Mouse (Mus musculus): Measurements from ENCODE around the gene Sstr2.

DNA sequence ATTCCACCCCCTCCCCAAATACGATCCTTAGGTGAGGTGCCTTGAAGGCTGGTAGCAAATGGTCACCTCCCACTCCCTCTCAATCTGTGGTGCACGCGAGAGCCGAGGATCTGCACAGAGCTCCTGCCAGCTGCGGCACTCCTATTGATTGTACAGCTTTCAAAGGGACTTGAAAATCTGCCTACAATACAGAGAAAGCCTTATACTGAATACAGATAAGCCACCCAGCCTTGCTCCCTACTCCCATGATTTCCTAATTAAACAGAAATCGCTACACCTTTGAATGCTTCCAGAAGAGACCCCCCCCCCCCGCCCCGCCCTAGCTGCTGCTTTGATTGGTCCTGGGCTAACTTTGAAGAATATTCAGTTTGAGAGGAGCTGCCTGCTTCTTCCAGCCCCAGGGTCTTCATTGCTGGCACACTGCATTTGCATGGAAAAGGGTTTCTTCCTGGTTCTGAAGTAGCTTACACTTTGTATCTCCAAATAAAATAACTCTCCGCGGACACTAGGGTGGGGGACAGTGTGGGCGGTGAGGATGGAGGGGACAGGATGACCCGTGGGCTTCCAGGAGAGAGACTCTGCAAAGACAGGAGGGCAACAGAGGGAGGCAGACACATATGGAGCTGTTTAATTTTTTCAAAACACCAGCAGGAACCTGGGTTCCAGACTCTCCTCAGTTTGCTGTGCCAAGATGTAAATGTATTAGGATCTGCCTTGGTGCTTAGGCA, 17.4 kb upstream of the Sstr2 start:
- no peak for TF ChIP-seq CTCF (IDR thresholded peaks at IDR 0.05 in 2 of 3, conservative IDR thresholded peaks at IDR 0.05 in 1 of 3; ENCODE audit: control insufficient read depth in 1 of 3, insufficient read depth in 1 of 3, low read depth in 2 of 3, low read length in 3 of 3, poor library complexity in 1 of 3, severe bottlenecking in 1 of 3)
- no peak for TF ChIP-seq MYC (IDR thresholded peaks at IDR 0.05; ENCODE audit: low read depth, low read length)

Measured in MEL (cell line).